Mouse (Mus musculus) midbrain, embryonic 15.5 days (tissue): ENCODE data around the gene Cfap54. TPM values are rescaled to one million over a fixed set of nuclear protein-coding genes. Genes with fewer than 3 reads are reported as not detected.

Experiments
- ATAC-seq: fragments of 200-750 bp; cut with Nextera tagmentation; replicated peaks from 2 replicates; pipeline ENCODE4 v1.8.0; 2017; ENCODE audit warnings: moderate TSS enrichment
- H3K27ac ChIP-seq: fragments of 300-500 bp; sonication (generic); 2 replicates; pipeline ENCODE4 v1.5.1; 2015; ENCODE audit warnings: mild to moderate bottlenecking, inconsistent platforms
- H3K27me3 ChIP-seq: fragments of 300-500 bp; sonication (generic); replicated peaks from 2 replicates; pipeline ENCODE4 v1.6.1; 2015; ENCODE audit warnings: inconsistent platforms
- H3K36me3 ChIP-seq: fragments of 300-500 bp; sonication (generic); replicated peaks from 2 replicates; pipeline ENCODE4 v1.6.1; 2015; ENCODE audit warnings: inconsistent platforms
- H3K4me1 ChIP-seq: fragments of 300-500 bp; sonication (generic); 2 replicates; pipeline ENCODE4 v1.6.1; 2015; ENCODE audit warnings: inconsistent platforms
- H3K4me2 ChIP-seq: fragments of 300-500 bp; sonication (generic); 2 replicates; pipeline ENCODE4 v1.6.1; 2015; ENCODE audit warnings: inconsistent platforms, mild to moderate bottlenecking, moderate library complexity
- H3K4me3 ChIP-seq: fragments of 300-500 bp; sonication (generic); 2 replicates; pipeline ENCODE4 v1.5.1; 2015; ENCODE audit warnings: mild to moderate bottlenecking, inconsistent platforms
- H3K9ac ChIP-seq: fragments of 300-500 bp; sonication (generic); 2 replicates; pipeline ENCODE4 v1.6.1; 2015; ENCODE audit warnings: mild to moderate bottlenecking, inconsistent platforms
- H3K9me3 ChIP-seq: fragments of 300-500 bp; sonication (generic); 2 replicates; pipeline ENCODE4 v1.6.1; 2016; ENCODE audit warnings: inconsistent platforms
- WGBS: fragments of 180-500 bp; shearing (Covaris S2); methylation state at CpG from one replicate; pipeline ENCODE4 v1.1.7; 2015; ENCODE audit warnings: mixed read lengths; 5-methylcytosine and 5-hydroxymethylcytosine counted together
- polyA plus RNA-seq: library from polyadenylated mRNA; unstranded; fragments of >200 nt; fragmentation: Nextera tagmentation; extraction: Ambion mirVana; gene quantifications from 2 replicates; pipeline ENCODE4 v1.2.1, GENCODE M21; 2015

Gene Cfap54
- polyA plus RNA-seq, 1 experiment from 2014 or later = 4.0 TPM

DNA sequence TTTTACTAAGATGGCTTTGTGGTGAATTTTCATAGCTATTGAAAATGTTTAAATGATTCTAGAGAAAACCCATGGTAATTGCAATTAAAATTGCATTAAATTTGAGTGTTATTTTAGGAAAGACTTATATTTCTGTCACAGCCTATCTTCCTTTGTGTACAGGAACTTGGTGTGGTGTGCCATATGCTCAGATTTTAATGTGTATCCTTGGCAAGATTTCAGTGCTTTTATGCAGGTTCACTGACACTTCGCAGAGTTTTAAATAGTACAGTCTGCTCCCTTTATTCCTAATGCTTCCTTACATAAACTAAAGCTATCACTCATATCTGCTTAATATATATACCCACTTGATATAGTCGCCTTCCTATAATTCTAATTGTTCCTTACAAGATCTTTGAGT lies 90.8 kb downstream of the Cfap54 start:
- Histone ChIP-seq H3K4me2 (no peak overlapping the region), H3K27me3 (no peaks in the 10 kb centered on the region), H3K4me3 (no peak overlapping the region), H3K9me3 (no peaks in the 10 kb centered on the region), H3K4me1 (no peaks in the 10 kb centered on the region), H3K36me3 (no peaks in the 10 kb centered on the region), H3K27ac (no peak overlapping the region), H3K9ac (no peak overlapping the region)
- WGBS = 88% methylated on average over 2 of the region's 2 CpGs
- ATAC-seq = no peak

GRCm38 (mm10) chr10:92965134-92965533 lies 116.3 kb downstream of the Cfap54 start:
- Histone ChIP-seq H3K4me2 (no peak overlapping the region), H3K27ac (no peak overlapping the region), H3K36me3 (no peaks in the 10 kb centered on the region), H3K9me3 (no peaks in the 10 kb centered on the region), H3K9ac (no peak overlapping the region), H3K27me3 (no peaks in the 10 kb centered on the region), H3K4me3 (no peak overlapping the region), H3K4me1 (no peaks in the 10 kb centered on the region)
- ATAC-seq = no peak
- 83% methylated on average over 3 of the region's 3 CpGs for WGBS

GRCm38 (mm10) chr10:92950044-92950443 lies 131.4 kb downstream of the Cfap54 start:
- no peak overlapping the region for H3K27ac ChIP-seq
- no peaks in the 10 kb centered on the region for H3K9me3 ChIP-seq
- H3K9ac ChIP-seq = no peak overlapping the region
- H3K4me1 ChIP-seq = no peaks in the 10 kb centered on the region
- 74% methylated on average over 1 of the region's 1 CpGs for WGBS
- no peaks in the 10 kb centered on the region for H3K36me3 ChIP-seq
- H3K27me3 ChIP-seq = no peaks in the 10 kb centered on the region
- ATAC-seq = no peak
- H3K4me3 ChIP-seq = no peak overlapping the region
- H3K4me2 ChIP-seq = no peak overlapping the region

GRCm38 (mm10) chr10:92942848-92943645 lies 138.4 kb downstream of the Cfap54 start:
- no peak overlapping the region for H3K4me3 ChIP-seq
- no peak overlapping the region for H3K27ac ChIP-seq
- WGBS = 75% methylated on average over 7 of the region's 7 CpGs
- no peaks in the 10 kb centered on the region for H3K4me1 ChIP-seq
- no peaks in the 10 kb centered on the region for H3K36me3 ChIP-seq
- H3K4me2 ChIP-seq = no peak overlapping the region
- no peaks in the 10 kb centered on the region for H3K27me3 ChIP-seq
- H3K9me3 ChIP-seq = no peaks in the 10 kb centered on the region
- ATAC-seq = no peak
- H3K9ac ChIP-seq = no peak overlapping the region

- ATAC-seq = no peak
- WGBS = 84% methylated on average over 1 of the region's 1 CpGs
These were observed 139.8 kb downstream of the Cfap54 start for GRCm38 (mm10) chr10:92941616-92942015.

DNA sequence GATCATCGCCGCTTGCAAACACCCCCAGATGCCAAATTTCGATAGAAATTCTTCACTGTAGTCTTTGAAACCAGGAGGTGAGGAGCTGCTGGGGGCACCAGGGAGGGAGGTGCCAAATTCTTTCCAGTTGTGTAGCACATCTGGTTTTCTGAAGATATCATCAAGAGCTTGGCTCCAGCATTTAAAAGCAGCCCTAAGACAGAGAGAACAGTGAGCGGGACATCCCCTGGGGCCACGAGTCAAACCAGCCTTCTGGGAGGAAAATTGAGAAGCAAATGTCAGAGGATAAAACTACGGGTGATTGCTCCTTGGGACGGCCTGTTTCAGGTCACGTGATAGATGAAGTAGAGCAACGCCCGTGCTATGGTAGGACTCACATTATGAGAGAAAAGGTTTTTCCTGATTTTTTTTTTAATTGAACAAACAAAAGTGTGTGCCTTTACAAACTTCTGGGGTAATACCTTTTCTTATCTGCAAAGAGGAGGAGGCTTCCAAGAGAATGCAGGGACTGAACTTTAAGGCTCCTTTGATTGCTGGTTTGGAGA lies 143.6 kb downstream of the Cfap54 start:
- Histone ChIP-seq H3K36me3 (no peaks in the 10 kb centered on the region), H3K27ac (no peak overlapping the region), H3K9me3 (no peaks in the 10 kb centered on the region), H3K4me3 (no peak overlapping the region), H3K27me3 (no peaks in the 10 kb centered on the region), H3K4me2 (no peak overlapping the region), H3K4me1 (0 out of 2 replicates have a peak, but pooled peaks cover 4% of the 10 kb centered on the region), H3K9ac (no peak overlapping the region)
- ATAC-seq = no peak
- 71% methylated on average over 10 of the region's 10 CpGs for WGBS

More at GRCm38 (mm10) chr10:92941616-92942015, 139.8 kb downstream of the Cfap54 start:
- H3K27me3 ChIP-seq = no peaks in the 10 kb centered on the region
- H3K9me3 ChIP-seq = no peaks in the 10 kb centered on the region
- no peak overlapping the region for H3K9ac ChIP-seq
- H3K4me1 ChIP-seq = no peaks in the 10 kb centered on the region
- H3K27ac ChIP-seq = no peak overlapping the region
- no peak overlapping the region for H3K4me3 ChIP-seq
- no peaks in the 10 kb centered on the region for H3K36me3 ChIP-seq
- H3K4me2 ChIP-seq = no peak overlapping the region

DNA sequence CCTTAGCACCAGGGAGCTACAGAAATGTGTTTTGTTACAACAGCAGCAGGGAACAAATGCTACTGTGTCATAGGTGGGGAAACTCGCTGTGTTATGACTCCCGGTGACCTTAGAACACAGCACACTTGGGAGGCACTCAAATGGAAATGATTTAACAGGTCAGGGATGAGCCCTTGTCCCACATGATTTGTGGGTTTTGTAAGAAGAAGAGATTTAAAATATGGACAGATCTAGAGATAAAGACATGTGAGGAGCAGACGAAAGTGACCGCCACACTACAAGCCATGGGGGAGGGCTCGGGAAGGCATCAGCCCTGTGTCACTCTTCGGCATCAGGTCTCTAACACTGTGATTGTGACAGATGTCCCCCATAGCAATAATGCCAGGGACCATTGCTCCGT lies 144.3 kb downstream of the Cfap54 start:
- Histone ChIP-seq H3K4me1 (0 out of 2 replicates have a peak, but pooled peaks cover 4% of the 10 kb centered on the region), H3K27ac (no peak overlapping the region), H3K4me3 (no peak overlapping the region), H3K36me3 (no peaks in the 10 kb centered on the region), H3K27me3 (no peaks in the 10 kb centered on the region), H3K9ac (no peak overlapping the region), H3K9me3 (no peaks in the 10 kb centered on the region), H3K4me2 (no peak overlapping the region)
- no peak for ATAC-seq
- WGBS = 90% methylated on average over 7 of the region's 7 CpGs

- no peak overlapping the region for H3K4me2 ChIP-seq
- no peaks in the 10 kb centered on the region for H3K9me3 ChIP-seq
- H3K4me1 ChIP-seq = 0 out of 2 replicates have a peak, but pooled peaks cover 4% of the 10 kb centered on the region
- no peak overlapping the region for H3K9ac ChIP-seq
- no peaks in the 10 kb centered on the region for H3K36me3 ChIP-seq
- ATAC-seq = no peak
- H3K27ac ChIP-seq = no peak overlapping the region
- no peak overlapping the region for H3K4me3 ChIP-seq
- H3K27me3 ChIP-seq = no peaks in the 10 kb centered on the region
- 40% methylated on average over 5 of the region's 5 CpGs for WGBS
These were observed 146.9 kb downstream of the Cfap54 start for GRCm38 (mm10) chr10:92934506-92934905.

DNA sequence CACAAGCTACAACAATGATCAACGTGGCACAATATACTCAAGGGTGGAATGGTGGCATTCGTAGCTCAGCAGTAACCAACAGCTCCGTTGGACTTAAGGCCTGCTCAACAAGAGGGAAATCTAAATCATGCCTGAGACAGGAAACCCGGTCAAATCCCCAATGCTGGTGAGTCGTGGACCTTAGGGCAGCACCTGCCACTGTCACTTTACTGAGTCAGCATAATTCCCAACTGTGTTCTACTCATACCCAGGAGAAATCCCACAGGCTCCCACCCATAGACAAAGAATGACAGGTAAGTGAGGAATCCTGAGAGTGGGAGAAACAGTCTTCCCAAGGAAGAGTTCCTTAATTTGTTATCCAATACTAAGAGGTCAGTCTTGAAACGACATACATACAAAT lies 147.8 kb downstream of the Cfap54 start:
- no peak overlapping the region for H3K4me2 ChIP-seq
- no peak overlapping the region for H3K27ac ChIP-seq
- no peaks in the 10 kb centered on the region for H3K36me3 ChIP-seq
- no peak overlapping the region for H3K9ac ChIP-seq
- H3K27me3 ChIP-seq = no peaks in the 10 kb centered on the region
- 88% methylated on average over 6 of the region's 6 CpGs for WGBS
- H3K4me3 ChIP-seq = no peak overlapping the region
- H3K4me1 ChIP-seq = 0 out of 2 replicates have a peak, but pooled peaks cover 4% of the 10 kb centered on the region
- no peaks in the 10 kb centered on the region for H3K9me3 ChIP-seq
- ATAC-seq = no peak

DNA sequence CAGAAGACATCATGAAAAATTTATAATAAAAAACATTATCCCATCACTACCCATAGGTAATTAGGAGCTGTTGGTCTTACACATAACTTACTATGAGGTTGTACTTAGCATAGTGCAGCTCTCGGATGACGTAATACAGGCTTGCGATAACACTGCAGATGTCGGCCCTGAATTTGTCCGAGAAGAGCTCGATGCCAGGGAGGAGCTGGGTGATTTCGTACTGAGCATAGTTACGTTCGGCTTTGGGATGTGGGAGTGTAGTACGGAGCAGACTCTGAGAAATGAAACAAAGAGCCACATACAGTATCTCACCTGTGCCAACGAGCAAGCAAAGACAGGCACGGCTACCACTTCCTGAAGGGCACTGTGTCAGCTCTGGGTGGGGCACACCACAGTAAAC lies 149.0 kb downstream of the Cfap54 start:
- no peaks in the 10 kb centered on the region for H3K9me3 ChIP-seq
- no peaks in the 10 kb centered on the region for H3K36me3 ChIP-seq
- H3K27me3 ChIP-seq = no peaks in the 10 kb centered on the region
- 0 out of 2 replicates have a peak, but pooled peaks cover 4% of the 10 kb centered on the region for H3K4me1 ChIP-seq
- no peak overlapping the region for H3K4me2 ChIP-seq
- no peak overlapping the region for H3K4me3 ChIP-seq
- H3K9ac ChIP-seq = no peak overlapping the region
- WGBS = 92% methylated on average over 12 of the region's 12 CpGs
- H3K27ac ChIP-seq = no peak overlapping the region
- no peak for ATAC-seq

DNA sequence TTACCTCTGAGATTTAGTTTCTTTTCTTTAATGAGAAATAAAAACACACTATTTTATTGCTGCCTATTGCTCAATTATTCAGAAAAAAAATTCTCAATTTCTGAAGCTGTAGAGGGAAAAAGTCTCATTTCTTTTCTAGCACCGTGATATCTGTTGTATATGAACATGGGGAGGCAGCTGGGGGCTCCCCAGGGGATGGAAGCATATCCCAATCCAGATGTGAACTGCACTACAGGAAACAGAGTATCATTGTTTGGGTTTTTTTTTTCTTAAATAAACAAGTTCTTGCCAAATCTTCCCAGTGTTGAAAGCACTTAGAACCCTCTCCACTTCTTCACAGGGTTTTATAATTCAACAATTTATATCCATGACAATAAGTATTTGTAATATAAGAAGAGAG lies 151.4 kb downstream of the Cfap54 start:
- no peak overlapping the region for H3K9ac ChIP-seq
- H3K9me3 ChIP-seq = no peaks in the 10 kb centered on the region
- ATAC-seq = no peak
- H3K36me3 ChIP-seq = no peaks in the 10 kb centered on the region
- 74% methylated on average over 1 of the region's 1 CpGs for WGBS
- no peak overlapping the region for H3K4me3 ChIP-seq
- no peaks in the 10 kb centered on the region for H3K27me3 ChIP-seq
- H3K4me1 ChIP-seq = 0 out of 2 replicates have a peak, but pooled peaks cover 4% of the 10 kb centered on the region
- H3K27ac ChIP-seq = no peak overlapping the region
- H3K4me2 ChIP-seq = no peak overlapping the region

DNA sequence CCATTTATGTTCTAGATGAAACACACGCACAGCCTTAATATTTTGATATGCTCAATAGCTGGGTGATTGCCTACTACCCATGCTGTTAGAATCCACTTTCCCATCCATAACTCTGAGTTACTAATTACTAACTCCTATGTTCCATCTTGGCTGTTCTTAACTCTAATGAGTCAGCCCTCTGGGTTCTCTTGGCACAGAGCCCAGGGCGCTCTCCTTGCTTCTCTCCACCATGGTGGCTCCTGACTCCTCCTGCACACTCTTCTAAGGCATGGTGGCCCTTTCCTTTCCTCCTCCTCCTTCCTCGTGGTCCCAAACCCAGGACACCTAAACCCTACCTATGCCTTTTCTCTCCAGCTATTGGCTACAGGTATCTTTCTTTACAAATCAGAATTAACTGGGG lies 153.2 kb downstream of the Cfap54 start:
- Histone ChIP-seq H3K27ac (no peak overlapping the region), H3K4me2 (no peak overlapping the region), H3K4me1 (no peaks in the 10 kb centered on the region), H3K9ac (no peak overlapping the region), H3K4me3 (no peak overlapping the region), H3K9me3 (no peaks in the 10 kb centered on the region), H3K36me3 (no peaks in the 10 kb centered on the region), H3K27me3 (no peaks in the 10 kb centered on the region)
- ATAC-seq = no peak
- WGBS = 89% methylated on average over 3 of the region's 3 CpGs

DNA sequence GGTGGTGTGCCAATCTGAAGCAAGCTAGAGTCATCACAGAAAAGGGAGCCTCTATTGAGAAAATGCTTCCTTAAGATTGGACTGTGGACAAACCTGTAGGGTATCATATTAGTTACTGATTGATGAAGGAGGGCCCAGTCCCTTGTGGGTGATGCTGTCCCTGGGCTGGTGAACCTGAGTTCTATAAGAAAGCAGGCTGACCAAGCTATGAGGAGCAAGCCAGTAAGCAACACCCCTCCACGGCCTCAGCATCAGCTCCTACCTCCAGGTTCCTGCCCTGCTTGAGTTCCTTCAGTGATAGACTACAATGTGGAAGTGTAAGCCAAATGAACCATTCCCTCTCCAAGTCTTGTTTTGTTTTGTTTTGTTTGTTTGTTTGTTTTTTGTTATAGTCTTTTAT lies 162.9 kb downstream of the Cfap54 start:
- H3K4me1 ChIP-seq = no peaks in the 10 kb centered on the region
- H3K27me3 ChIP-seq = no peaks in the 10 kb centered on the region
- no peaks in the 10 kb centered on the region for H3K36me3 ChIP-seq
- no peaks in the 10 kb centered on the region for H3K9me3 ChIP-seq
- no peak for ATAC-seq
- no peak overlapping the region for H3K4me3 ChIP-seq
- WGBS = 87% methylated on average over 1 of the region's 1 CpGs
- H3K4me2 ChIP-seq = no peak overlapping the region
- no peak overlapping the region for H3K27ac ChIP-seq
- no peak overlapping the region for H3K9ac ChIP-seq
